Mouse (Mus musculus) spleen, adult 12 weeks (tissue): ENCODE data around the gene Adat1.

ENCODE experiments used
- DNase-seq: peaks from one replicate; pipeline ENCODE4 v3.0.0; 2022; ENCODE audit warnings: low spot score

Gene Adat1

DNA sequence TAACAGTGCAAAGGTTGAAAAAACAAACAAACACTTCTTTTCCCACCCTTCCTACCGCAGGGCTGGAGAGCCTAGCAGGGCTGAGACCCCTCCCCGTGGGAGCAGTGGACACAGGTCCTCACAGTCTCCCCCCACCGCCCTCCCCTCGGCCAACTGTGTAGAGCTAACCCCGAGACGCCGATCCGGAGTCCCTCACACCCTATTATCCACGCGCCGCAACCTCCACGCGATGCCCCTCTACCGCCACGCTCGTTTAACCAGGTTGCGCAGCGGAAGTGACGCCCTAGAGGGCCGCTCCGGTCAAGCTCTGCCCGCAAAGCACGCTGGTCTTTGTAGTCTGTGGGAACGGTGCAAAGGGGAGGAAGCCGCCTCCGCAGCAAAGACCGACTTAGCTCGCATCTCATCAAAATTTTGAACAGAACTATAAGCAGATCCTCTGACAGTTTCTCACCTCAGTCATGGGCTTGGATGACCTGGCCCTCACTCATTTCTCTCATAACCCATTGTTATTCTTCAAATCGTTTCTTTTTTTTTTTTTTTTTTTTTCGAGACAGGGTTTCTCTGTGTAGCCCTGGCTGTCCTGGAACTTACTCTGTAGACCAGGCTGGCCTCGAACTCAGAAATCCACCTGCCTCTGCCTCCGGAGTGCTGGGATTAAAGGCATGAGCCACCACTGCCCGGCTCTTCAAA lies at the start of gene Adat1:
Adat1 (minus strand) TSS at position 290 of the 690 bp plus-strand sequence.
- peak; percentile 78 for DNase-seq

DNA sequence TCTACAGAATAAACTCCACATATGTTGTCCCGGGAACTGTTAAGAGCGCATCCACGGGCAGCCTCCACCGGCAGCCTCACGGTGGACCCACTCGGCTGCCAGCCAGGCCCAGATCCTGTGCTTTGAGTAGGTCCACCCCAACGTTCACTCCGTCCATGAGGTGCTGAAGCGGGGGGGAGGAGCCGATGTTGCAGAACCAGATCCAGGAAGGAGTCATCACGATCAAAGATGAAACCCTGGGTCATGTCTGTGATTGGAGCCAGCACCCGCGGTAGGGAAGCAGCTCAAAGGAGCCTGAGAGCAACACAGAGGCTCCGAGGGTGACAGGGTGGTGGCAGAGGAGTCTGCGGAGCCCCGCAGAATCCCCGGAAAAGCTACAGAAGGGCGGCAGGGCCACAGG lies 45.4 kb upstream of the Adat1 start:
- DNase-seq = no peak

DNA sequence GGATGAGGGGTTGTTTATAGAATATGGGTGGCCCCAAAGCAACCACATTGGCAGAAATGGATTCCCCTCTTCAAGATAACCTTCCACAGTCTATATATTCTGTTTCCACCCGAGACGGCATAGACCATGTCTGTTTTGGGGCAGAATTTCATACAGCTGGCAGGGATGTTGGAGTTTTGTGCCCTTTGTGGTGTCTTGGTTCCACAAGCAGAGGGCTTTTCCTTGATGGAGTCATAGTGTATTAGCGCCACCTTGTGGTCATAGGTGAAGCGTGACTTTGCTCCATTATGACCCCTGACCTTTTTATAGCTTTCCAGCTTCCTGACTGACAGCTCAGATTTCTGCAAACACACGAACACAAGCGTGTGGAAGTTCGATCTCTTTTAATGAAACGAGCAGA lies 42.5 kb upstream of the Adat1 start:
- DNase-seq = peak; percentile 22

DNA sequence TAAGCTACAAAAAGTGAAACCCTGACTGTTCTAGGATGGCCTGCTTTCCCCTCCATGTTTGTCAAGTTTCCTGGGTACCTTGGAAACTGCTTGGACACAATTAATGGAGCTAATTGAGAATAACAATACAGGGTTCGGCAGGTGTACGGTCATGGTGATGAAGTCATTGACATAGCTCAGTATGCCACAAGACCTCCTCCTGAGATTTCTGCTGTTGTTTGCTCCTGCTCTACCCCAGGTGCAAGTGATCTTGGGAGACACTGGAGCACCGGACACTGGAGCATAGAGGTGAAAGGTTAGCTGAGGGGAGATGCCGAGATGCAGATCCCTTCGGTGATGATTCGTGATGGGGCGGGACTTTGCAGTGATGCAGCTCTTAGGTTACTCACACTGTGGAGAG lies 41.0 kb upstream of the Adat1 start:
- no peak for DNase-seq

DNA sequence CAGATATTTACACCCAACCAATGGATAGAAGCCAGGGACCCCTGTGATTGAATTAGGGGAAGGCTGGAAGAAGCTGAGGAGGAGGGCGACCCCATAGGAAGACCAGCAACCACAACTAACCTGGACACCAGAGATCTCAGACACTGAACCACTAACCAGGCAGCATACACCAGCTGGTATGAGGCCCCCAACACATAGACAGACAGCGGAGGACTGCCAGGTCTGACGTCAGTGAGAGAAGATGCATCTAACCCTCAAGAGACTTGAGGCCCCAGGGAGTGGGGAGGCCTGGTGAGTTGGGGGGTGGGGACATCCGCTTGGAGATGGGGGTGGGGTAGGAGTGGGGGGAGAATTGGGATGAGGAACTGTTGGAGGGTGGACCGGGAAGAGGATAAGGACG lies 38.6 kb upstream of the Adat1 start:
- DNase-seq = no peak

DNA sequence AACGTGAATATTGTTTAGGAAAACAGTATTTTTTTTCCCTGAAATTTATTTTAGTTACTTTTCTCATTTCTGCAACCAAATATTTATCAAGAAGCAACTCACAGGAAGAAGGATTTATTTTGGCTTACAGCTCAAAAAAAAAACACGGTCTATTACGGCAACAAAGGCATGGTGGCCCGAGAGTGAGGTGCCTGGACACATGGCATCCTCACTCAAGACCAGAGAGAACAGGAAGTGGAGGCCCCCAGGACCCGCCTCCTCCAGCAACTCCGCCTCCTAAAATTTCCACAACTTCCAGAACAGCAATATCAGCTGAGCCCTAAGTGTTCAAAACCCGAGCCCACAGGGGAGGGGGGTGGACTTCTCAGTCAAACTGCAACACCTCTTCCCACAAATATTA lies 37.4 kb upstream of the Adat1 start:
- DNase-seq = no peak

DNA sequence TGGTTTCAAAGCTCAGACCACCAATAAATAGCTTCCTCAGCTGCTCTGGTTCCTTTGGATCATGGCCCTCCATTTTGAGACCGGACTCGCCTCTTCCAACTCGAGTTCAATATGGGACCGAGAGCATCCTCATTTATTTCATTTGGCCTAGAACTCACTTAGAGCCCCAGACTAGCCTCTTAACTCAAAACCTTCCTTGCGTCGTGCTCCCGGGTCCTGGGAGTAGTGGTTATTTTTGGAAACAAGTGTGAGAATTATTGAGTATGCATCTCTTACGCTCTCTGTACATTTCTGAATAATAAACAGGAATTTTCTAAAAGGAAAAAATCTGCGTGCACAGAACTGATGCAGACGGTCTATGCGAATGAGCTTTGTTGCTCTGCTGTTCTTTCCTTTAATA lies 22.8 kb upstream of the Adat1 start, which contains the start of gene Gm6793:
Gm6793 (minus strand) TSS at position 101 of the 400 bp plus-strand sequence.
- DNase-seq = no peak

DNA sequence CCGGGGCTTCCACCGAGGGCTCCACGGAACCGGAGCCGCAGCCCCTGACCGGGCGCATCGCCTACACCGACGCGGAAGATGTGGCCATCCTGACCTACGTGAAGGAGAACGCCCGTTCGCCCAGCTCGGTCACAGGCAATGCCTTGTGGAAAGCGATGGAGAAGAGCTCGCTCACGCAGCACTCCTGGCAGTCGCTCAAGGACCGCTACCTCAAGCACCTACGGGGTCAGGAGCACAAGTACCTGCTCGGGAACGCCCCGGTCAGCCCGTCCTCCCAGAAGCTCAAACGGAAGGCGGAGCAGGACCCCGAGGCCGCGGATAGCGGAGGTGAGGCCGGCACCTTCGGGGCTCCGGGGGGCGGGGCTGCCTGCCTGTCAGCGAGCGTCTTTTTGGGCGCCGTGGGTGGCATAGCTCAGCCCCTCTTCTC lies 19.7 kb upstream of the Adat1 start:
- DNase-seq = peak; percentile 52

DNA sequence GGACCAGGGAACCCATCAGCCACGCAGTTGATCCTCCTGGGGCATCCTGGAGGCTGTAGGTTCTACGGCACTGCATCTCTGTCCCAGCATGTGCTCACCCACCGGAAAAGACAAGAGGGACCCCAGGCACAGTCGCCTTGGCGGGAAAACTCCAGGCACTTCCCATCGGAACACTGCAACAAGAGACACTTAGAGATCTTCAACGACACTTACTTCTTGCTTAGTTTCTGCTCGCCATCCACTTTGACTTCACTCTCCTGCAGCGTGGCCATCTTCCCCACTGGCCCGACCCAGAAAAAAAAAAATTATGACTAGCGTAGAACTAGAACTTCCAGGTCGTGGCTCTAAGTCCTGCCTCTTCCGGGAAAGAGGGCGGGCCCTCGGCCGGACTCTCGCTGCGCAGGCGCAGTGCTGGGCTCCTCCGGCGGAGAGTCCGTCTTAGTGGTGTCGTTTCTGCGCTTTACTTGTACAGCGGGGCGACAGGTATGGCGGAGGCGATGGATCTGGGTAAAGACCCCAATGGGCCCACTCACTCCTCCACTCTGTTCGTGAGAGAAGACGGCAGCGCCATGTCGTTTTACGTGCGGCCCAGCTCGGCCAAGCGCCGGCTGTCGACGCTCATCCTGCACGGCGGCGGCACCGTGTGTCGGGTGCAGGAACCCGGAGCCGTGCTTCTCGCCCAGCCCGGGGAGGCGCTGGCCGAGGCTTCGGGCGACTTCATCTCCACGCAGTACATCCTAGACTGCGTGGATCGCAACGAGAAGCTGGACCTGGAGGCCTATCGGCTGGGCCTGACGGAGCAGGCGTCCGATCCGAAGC lies 19.1 kb upstream of the Adat1 start, which contains the start of the genes Kars and Terf2ip:
Kars (minus strand) TSS at position 327 of the 819 bp plus-strand sequence.
Terf2ip (plus strand) TSS at position 402 of the 819 bp plus-strand sequence.
- DNase-seq = peak; percentile 89

DNA sequence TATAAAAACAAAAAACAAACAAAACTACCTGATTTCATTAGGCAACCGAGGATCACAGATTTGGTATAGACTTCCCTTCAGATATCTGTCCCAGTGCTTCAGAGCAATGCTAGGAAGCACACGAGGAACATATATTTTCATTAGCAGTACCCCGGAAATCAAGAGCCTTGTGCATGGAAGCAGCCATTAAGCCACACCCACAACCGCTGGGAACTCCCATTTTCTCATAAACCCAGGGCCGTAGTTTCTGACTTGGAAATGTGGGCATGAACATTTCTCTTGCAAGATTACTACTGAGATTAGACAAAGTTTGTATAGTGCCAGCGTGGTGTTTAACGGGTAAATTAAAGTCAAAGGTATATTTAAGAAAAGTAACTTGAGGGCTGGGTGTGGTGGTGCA lies 17.5 kb upstream of the Adat1 start:
- no peak for DNase-seq

DNA sequence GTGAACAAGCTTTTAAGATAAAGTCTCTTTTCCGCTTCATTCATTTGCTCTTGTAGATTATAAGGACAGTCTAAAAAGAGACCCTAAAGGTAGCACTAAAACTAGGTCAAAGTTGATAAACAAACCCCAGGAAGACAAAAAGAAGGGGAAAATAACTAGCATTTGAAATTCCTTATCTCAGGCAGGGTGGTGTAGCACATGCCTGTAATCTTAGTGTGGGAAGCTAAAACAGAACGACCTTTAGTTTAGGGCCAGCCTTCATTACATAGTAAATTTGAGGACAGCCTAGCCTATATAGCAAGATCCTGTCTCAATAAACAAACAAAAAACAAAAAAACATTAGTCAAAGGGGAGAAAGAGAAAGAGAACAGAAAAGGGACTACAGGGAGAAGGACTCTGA lies 15.6 kb upstream of the Adat1 start:
- DNase-seq = no peak

DNA sequence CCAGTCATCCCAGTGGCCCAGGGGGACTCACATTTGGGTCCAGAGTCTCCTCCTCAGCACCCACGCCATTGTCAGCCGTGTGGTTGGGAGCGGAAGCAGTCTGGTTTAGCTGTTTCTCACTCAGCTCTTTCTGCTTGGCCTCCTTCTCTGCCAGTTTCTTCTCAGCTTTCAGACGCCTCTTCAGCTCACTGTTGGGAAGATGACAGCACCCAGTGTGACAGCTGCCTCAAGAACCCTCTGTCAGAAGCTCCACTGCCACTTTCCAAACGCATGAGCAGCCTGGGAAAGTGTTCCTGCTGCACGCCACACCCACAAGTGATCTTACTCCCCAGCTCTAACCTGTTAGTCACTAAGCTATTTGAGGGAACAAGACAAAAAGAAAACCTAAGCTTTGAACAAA lies 13.5 kb upstream of the Adat1 start:
- no peak for DNase-seq

DNA sequence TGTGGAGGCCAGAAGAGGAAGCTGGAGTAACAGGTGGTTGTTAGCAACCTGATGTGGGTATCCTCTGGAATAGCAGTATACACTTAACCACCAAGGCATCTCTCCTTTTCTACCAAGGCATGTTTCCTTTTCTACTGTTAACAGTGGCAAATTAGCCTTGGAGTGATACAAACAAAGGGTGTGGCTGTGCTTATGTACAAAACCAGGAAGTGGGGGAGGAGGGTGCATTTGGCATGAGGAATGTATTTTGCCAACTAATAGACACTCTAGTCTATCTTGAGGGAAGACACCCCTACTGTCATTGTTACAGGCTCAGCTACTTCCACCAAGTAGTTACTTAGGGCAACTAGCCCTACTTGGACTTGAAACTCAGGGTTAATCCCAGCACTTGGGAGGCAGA lies 12.7 kb upstream of the Adat1 start:
- no peak for DNase-seq

DNA sequence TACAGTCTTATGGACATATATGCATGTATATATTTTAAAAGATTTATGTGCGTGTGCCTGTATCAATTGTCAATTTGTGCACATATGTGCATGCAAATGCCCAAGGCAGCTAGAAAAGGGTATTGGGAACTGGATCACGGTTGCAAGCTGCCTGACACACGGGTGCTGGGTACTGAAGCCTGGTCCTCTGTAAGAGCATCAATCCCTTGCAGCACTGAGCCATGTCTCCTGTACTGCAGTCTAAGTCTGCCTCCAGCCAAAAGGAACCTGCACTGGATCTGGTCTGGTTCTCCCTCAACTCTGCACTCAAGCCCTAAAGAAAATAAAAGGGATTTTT lies 569 bp upstream of the Adat1 start:
- no peak for DNase-seq

DNA sequence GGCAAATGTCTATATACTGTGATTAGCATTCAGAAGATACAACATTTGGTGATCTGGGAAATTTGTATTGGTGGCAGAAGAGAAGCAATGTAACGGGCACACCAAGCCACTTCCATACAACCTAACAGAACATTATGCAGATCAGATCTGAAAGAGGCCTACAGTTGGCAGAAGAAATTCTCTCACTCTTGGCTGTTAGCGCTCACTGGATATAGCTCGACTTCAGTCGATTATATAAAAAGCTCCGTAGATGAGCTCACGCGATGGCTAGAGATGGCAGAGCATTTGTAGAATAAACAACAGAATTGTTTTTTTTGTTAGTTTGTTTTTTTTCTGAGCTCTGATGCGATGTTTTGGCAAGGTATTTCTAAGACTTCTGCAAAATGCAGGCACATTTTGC lies 824 bp downstream of the Adat1 start:
- no peak for DNase-seq

DNA sequence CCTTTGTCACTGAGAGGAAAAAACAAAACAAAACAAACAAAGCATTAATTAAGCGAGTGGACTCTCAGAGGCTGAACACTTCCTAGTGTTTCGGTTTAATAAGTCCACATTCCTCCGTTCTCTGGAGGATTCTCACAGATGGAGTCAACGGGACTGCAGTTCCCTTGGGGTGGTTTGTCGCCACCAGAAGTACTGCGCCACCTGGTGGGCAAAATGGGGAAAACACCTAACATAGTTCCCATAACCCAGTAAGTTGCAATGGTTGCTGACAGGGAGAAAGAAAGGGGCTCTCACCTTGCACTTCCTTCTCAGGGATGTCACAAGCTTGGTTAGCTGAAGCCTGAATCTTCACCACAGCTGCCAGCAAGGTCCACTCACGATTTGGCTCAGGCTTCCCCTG lies 2.2 kb downstream of the Adat1 start:
- peak; percentile 75 for DNase-seq

DNA sequence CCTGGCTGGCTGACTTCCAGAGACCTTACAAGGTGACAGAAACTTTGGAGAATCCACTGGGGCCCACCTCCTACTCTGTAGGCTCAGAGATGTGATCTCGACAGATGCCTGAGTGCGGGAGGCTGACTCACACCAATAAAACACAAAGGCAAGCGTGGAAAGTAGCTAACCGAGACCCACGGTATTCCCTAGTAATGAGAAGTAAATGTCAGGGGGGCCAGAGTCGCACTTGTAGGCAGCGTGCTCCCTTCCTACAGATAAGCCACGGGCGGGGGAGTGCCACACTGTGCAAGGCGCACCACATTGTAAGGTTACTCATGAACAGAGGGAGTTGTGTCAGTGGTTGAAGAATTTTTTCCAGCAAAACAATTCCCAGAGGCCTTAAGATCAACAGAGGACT lies 7.6 kb downstream of the Adat1 start:
- DNase-seq = no peak

DNA sequence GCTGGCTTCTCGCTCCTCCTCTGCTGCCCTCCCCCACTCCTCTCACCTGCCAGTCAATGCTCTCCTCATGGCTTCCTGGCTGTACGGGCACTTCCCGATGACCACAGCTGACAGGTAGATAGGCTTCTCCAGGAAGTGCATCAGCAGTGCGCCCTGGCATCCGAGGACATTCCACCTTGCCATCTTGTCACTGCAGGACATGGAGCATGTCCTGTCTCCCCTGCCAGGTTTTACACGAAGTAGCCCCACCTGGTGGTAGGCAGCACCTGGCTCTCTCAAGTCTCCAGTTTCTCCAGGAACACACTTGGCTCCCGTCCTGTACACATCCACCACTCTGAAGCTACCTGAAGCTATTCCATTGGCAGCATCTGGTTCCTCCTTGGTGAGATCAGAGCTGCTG lies 10.0 kb downstream of the Adat1 start:
- no peak for DNase-seq

DNA sequence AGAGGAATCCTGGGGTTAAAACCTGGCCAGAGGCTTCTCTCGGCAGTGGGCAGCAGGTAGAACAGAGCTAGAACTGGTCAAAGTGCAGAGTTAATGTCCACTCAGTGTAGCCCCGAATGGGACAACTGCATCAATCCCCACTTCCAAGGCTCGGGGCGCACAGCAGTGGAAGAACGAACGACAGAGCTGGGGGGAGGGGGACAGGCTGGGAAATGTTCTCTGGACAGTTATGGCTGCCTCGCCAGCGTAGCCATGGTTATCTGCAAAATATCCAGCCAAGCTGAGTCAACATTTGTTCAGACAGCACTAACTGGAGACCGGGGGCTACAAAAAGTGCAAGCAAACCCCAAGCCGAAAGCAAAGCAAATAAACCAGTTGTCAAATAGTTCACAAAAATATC lies 14.0 kb downstream of the Adat1 start:
- DNase-seq = no peak

DNA sequence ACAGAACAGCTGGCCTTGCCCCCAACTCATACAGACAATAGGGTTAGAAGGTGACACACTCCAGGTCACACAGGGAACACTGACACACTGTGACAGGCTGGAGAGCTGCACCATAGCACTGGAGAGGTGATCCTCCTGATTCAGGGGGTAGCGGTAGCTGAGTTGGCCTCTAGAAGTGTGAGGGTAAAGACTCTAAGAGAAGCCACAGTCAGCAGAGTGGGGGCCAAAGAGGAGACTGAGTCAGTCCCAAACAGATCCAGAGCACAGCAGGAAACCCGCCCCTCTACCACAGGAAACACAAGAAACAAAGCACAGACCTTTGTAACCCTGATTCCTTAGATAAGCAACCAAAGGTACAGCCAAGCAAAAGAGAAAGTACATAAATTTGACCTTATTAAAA lies 15.8 kb downstream of the Adat1 start:
- no peak for DNase-seq

DNA sequence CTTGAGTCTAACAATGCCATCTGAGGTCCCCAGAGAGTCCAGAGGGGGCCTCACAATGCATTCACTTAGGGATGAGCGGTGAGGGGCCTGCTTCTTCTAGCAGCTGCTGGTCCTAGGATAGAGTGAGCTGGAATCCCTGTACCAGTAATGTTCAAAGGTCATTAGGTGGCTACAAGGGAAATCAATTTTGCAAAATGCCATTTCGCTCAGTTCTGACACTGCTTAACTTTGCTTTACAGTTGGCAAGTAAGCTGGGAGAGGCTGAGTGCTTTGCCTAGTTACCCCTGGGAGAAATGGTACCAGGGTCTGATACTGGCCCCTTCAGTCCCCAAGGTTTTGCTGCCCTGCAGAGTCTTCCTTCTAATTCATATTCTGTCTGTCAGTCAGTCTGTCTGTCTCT lies 16.4 kb downstream of the Adat1 start:
- DNase-seq = no peak

DNA sequence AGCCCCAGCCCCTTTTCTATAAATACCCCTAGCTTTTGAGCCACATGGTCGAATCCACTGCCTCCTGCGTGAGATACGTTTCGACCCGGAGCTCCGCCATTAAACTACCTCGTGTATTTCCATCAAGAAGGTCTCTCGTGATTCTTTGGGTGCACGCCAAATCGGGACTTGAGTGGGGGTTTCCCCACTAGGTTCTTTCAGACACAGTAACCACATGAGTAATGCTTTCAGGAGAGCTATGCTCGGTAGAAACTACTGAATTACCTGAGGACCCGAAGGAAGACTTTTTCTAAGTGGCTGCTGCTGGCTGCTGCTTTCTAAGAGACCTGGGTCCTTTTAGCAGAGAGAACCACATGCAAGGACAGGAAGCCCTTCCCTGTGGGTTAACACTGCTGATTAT lies 18.0 kb downstream of the Adat1 start:
- DNase-seq = no peak

DNA sequence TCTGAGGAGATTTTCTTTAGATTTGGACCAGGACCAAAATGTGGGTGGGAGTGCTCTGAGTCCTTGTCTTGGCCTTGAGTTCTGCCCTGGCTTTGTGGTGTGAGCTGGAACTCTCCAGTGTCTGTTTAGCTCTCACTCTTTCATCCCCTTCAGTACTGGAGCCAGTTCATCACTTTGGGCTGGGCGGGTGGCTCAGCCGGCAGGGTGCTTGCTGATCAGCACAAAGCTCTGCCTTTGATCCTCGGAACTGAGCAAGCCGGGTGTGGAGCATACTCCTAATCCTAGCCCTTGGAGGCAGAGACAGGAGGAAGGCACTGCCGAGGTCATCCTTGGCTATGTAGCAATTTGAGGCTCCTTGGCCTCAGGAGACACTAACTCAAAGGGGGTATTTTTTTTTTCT lies 23.1 kb downstream of the Adat1 start:
- DNase-seq = no peak

DNA sequence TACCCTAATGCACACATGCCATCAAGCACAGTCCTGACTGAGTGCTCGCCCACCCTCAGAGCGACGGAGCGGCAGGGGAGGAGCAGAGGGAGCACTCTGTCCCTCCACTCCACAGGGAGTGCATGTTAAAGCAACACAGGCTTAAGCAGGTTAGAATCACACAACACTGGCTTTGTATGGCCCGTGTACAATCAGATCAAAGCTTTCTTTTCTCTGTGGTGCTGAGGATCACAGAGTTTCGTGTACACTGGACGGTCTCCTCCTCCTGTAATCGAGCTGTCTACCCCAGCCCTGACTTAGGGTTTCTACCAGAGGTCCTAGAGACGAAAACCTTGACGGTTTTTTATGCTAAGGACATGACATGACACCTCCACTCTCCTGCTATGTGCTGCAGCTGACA lies 23.6 kb downstream of the Adat1 start:
- DNase-seq = no peak
